Mouse (Mus musculus): Measurements from ENCODE around the gene Hist1h3a. TPM values are rescaled to one million over a fixed set of nuclear protein-coding genes. Genes with fewer than 3 reads are reported as not detected.
"Not testable (repeated sequence)": the region's sequence is repeated elsewhere in the genome, so short reads cannot be mapped to it uniquely, and the experiment has no call there.

The Hist1h3a gene
- polyA plus RNA-seq, 1 experiment from 2014 or later: not detected

DNA sequence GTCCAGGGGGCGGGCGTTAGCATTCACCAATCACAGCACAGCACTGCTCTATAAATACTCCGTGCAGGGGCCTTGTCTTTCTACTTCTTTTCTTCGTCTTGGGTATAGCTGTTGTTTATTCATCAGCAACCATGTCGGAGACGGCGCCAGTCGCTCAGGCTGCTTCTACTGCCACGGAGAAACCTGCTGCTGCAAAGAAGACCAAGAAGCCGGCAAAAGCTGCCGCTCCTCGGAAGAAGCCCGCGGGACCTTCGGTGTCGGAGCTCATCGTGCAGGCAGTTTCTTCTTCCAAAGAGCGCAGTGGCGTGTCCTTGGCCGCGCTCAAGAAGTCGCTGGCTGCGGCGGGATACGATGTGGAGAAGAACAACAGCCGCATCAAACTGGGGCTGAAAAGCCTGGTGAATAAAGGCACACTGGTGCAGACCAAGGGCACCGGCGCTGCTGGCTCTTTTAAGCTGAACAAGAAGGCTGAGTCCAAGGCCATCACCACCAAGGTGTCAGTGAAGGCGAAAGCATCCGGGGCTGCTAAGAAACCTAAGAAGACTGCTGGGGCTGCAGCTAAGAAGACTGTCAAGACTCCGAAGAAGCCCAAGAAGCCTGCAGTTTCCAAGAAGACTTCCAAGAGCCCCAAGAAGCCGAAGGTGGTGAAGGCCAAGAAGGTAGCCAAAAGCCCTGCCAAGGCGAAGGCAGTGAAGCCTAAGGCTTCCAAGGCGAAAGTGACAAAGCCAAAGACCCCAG, 1.6 kb upstream of the Hist1h3a start, which contains the start of gene Hist1h1a:
TSS of gene Hist1h1a (plus strand) at position 81 of the 738 bp plus-strand sequence.
- Histone ChIP-seq H3K27ac (peak within 1 kb of the TSS; percentile 70), H3K4me3 (ENCODE audit: inconsistent target) (peak within 1 kb of the TSS; percentile 32), H3K36me3 (ENCODE audit: inconsistent target) (no peaks in the 10 kb centered on the region), H3K79me2 (ENCODE audit: inconsistent target) (no peaks in the 10 kb centered on the region)
- WGBS (ENCODE audit: missing documents): 6% methylated on average over 33 of the region's 34 CpGs

DNA sequence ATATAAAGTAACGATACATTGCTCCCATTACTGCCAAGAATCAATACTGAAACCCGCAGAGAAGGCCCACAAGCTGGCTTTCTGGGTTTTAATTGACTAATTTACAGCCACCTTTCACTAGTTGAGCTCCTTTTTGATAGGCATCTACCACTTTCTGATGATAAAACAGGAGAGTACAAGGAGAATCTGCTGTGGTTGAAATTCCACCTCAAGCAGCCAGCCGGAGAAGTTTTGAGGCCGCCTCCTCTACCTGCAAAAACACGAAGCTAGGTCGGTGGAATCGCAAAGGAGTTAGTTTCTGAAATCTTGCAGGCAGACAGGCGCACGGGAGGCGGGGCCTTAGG, 1.0 kb upstream of the Hist1h3a start:
- Histone ChIP-seq H3K27ac (peak overlapping the region; percentile 70), H3K4me3 (ENCODE audit: inconsistent target) (peak overlapping the region; percentile 32; the same call in 1 of the 2 replicates), H3K36me3 (ENCODE audit: inconsistent target) (no peaks in the 10 kb centered on the region), H3K79me2 (ENCODE audit: inconsistent target) (no peaks in the 10 kb centered on the region)
- WGBS (ENCODE audit: missing documents): under 1% methylated on average over 10 of the region's 10 CpGs

DNA sequence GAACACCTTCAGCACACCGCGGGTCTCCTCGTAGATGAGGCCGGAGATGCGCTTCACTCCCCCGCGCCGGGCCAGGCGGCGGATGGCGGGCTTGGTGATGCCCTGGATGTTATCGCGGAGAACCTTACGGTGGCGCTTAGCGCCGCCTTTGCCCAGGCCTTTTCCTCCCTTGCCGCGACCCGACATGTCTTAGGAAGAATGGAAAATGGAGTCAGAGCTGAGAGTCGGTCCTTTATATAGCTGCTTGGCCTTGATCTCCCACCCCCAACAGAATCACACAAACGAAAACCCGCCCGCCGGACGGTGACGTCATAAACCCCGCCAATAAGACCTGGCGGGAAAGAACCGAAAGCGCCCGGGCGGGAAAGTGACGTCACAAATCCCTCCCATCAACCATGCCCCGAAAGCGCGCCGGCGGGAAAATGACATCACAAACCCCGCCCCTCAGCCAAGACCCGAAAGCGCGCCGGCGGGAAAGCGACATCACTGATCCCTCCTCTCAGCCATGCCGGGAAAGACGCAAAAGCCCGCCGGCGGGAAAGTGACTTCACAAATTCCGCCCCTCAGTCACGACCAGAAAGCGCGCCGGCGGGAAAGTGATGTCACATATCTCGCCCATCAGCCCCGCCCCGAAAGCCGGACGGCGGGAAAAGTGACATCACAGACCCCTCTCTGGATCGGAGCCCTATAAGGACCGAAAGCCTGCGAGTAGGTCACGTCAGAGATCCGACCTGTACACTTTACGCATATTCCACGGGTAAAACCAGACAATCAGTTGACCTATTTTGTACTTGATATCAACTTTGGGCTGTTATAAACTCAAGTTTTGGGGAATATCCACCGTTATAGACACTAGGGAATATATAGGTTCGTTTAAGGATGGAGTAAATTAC, 968 bp downstream of the Hist1h3a start, which contains the start of gene Hist1h4a:
TSS of gene Hist1h4a (minus strand) at position 259 of the 893 bp plus-strand sequence.
- peak within 1 kb of the TSS; percentile 62 for H3K27ac ChIP-seq
- under 1% methylated on average over 54 of the region's 72 CpGs for WGBS (ENCODE audit: missing documents)
- no peaks in the 10 kb centered on the region for H3K36me3 ChIP-seq (ENCODE audit: inconsistent target)
- peak within 1 kb of the TSS; percentile 31 for H3K4me3 ChIP-seq (ENCODE audit: inconsistent target)
- no peaks in the 10 kb centered on the region for H3K79me2 ChIP-seq (ENCODE audit: inconsistent target)

DNA sequence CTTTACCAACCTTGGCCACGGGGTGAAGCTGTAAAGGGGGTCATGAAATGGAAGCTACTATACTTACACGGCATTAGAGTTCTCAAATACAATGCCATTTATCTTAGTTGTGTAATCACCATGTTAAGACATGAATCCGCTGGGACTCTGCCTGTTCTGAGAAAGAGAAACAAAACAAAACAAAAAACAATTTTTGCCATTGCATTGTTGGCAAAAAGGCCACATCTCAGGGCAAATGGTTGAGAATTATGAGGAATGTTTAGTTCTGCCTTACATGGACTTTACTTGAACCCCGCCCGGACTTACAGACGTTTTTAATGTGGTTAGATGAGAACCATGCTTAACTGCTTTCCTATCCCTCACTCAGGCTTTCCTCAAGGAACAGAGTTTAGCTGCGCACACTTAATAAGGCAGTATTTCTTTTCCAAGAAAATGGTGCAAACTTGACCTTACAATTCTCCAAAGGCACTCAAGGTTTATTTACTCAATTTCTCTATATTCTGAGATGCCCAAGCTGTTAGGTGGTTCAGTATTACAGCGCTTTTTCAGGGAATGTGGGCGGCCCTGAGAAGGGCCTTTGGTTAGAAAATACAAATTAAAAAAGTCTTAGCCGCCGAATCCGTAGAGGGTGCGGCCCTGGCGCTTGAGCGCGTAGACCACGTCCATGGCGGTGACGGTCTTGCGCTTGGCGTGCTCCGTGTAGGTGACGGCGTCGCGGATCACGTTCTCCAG, 1.8 kb downstream of the Hist1h3a start:
- 3% methylated on average over 13 of the region's 27 CpGs for WGBS (ENCODE audit: missing documents)
- Histone ChIP-seq H3K27ac (peak overlapping the region; percentile 62), H3K4me3 (ENCODE audit: inconsistent target) (peak overlapping the region; percentile 26), H3K79me2 (ENCODE audit: inconsistent target) (no peaks in the 10 kb centered on the region), H3K36me3 (ENCODE audit: inconsistent target) (no peaks in the 10 kb centered on the region)

DNA sequence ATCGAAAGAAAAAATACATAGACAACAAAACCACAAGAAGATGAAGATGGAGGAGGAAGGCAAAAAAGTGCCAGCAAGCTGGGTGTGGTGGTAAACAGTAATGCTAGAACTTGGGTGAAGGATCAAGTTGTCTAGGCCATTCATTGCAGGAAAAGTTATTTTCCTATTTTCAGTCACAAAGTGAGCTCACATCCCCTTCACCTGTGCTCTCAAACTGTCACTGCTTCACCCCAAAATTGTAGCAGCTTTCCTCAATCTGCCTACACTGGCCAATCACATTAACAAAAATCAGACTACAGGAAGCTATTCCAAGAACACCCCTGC, 2.3 kb downstream of the Hist1h3a start:
- Histone ChIP-seq H3K79me2 (ENCODE audit: inconsistent target) (no peaks in the 10 kb centered on the region), H3K4me3 (ENCODE audit: inconsistent target) (peak overlapping the region; percentile 26; the same call in 1 of the 2 replicates), H3K27ac (peak overlapping the region; percentile 62), H3K36me3 (ENCODE audit: inconsistent target) (no peaks in the 10 kb centered on the region)
- WGBS (ENCODE audit: missing documents): 20% methylated on average over 1 of the region's 1 CpGs

DNA sequence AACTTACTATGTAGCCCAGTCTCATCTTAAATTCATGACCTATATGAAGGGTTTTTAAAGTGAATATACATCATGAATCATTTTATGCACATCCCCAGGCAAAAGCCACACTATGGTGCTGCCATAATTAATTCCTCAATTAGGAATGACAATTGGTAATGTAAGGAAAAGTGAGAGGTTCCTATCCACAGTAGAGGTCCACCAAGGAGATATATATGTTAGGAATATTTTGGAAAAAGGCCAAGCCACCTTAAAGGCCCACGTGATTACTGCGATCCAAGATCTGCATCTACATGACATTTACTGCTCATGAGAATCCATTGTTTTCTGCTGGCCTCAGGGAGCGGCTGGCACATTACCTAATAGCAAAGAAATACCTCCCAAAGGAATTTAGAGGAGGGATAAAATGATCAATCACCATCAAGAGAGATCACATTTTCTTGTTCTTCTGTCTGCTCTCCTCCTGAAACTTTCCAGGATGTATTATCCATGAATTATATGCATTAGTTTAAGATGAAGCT, 2.9 kb downstream of the Hist1h3a start:
- no peak overlapping the region for H3K27ac ChIP-seq
- H3K79me2 ChIP-seq (ENCODE audit: inconsistent target): no peaks in the 10 kb centered on the region
- 89% methylated on average over 3 of the region's 3 CpGs for WGBS (ENCODE audit: missing documents)
- no peak overlapping the region for H3K4me3 ChIP-seq (ENCODE audit: inconsistent target)
- H3K36me3 ChIP-seq (ENCODE audit: inconsistent target): no peaks in the 10 kb centered on the region

DNA sequence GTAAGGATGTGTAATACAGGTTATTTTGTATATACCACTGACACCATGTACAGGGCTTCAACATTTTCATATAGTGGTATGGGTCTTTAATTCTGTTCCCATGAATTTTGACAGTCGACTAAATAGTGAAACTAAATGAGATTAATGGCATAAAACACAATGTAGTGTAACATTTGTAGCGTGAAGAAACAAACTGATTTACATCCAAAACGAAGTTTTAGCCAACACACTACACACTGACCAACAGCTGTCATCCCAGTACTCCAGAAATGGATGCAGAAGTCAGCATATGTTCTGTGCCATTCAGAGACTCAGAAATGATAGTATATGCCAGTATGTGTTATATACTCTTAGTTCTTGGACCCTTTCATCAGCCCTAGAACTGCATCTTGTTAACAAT, 4.3 kb downstream of the Hist1h3a start:
- WGBS (ENCODE audit: missing documents): 40% methylated on average over 3 of the region's 3 CpGs
- Histone ChIP-seq H3K4me3 (ENCODE audit: inconsistent target) (no peak overlapping the region; the same call in 1 of the 2 replicates), H3K27ac (no peak overlapping the region), H3K79me2 (ENCODE audit: inconsistent target) (no peaks in the 10 kb centered on the region), H3K36me3 (ENCODE audit: inconsistent target) (no peaks in the 10 kb centered on the region)

DNA sequence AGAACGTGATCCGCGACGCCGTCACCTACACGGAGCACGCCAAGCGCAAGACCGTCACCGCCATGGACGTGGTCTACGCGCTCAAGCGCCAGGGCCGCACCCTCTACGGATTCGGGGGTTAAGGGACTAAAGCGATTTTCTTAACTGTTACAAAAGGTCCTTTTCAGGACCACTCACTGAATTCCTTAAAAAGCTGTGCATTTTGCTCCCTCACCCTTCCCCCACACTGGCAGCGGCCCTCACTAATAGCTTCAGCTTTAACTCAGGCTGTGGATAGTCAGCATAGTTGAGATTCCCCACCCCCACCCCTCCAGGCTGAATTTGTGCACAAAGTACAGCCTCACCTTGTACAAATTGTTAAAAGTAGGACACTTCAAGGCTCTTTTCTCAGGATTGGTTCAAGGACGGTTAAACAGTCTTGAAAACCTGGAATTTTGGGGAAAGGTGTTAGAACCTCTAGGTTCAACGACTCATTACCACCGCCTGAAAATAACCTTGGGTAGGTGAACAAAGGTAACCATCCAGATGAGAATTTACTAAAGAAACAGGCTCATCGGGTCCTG, 4.9 kb downstream of the Hist1h3a start:
- no peaks in the 10 kb centered on the region for H3K79me2 ChIP-seq (ENCODE audit: inconsistent target)
- no peaks in the 10 kb centered on the region for H3K36me3 ChIP-seq (ENCODE audit: inconsistent target)
- peak overlapping the region; percentile 16 for H3K4me3 ChIP-seq (ENCODE audit: inconsistent target)
- WGBS (ENCODE audit: missing documents): 5% methylated on average over 12 of the region's 23 CpGs
- peak overlapping the region; percentile 57 for H3K27ac ChIP-seq

DNA sequence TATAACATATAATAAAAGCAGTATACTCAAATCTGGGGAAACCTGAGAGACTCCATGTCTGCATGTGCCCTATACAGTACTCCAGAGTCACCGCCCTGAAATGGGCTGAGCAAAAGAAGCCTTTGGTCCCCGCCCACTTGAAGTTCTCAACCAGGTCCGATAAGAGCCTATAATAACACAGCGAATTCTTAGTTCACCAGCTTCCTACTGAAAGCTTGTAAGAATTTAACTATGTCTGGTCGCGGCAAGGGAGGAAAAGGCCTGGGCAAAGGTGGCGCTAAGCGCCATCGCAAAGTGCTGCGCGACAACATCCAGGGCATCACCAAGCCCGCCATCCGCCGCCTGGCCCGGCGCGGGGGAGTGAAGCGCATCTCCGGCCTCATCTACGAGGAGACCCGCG, 5.4 kb downstream of the Hist1h3a start, which contains the start of gene Hist1h4b:
TSS of gene Hist1h4b (plus strand) at position 224 of the 400 bp plus-strand sequence.
- 2% methylated on average over 11 of the region's 22 CpGs for WGBS (ENCODE audit: missing documents)
- H3K36me3 ChIP-seq (ENCODE audit: inconsistent target): no peaks in the 10 kb centered on the region
- peak within 1 kb of the TSS; percentile 16 for H3K4me3 ChIP-seq (ENCODE audit: inconsistent target)
- H3K79me2 ChIP-seq (ENCODE audit: inconsistent target): no peaks in the 10 kb centered on the region
- peak within 1 kb of the TSS; percentile 57 for H3K27ac ChIP-seq

DNA sequence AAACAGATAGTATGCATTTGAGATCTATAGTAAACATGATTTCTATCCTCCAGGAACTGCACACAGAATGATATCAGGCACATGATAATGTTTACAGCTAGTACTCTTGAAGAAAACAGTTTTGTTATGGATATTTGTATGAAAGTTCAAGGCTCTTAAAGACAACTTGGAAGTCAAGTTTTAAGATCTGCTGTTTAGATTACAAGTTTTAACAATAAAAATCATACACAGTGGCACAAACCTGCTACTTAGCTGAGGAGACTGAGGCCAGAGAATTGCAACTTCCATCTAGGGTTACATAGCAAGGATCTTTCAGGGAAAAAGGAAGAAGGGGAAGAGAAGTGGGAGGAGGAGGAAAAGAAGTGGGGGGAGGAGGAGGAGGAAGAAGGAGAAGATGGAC, 7.2 kb downstream of the Hist1h3a start:
- no peaks in the 10 kb centered on the region for H3K36me3 ChIP-seq (ENCODE audit: inconsistent target)
- H3K27ac ChIP-seq: 0 out of 2 replicates have a peak overlapping the region, but pooled peaks have one; percentile 24
- H3K4me3 ChIP-seq (ENCODE audit: inconsistent target): no peak overlapping the region
- H3K79me2 ChIP-seq (ENCODE audit: inconsistent target): no peaks in the 10 kb centered on the region

DNA sequence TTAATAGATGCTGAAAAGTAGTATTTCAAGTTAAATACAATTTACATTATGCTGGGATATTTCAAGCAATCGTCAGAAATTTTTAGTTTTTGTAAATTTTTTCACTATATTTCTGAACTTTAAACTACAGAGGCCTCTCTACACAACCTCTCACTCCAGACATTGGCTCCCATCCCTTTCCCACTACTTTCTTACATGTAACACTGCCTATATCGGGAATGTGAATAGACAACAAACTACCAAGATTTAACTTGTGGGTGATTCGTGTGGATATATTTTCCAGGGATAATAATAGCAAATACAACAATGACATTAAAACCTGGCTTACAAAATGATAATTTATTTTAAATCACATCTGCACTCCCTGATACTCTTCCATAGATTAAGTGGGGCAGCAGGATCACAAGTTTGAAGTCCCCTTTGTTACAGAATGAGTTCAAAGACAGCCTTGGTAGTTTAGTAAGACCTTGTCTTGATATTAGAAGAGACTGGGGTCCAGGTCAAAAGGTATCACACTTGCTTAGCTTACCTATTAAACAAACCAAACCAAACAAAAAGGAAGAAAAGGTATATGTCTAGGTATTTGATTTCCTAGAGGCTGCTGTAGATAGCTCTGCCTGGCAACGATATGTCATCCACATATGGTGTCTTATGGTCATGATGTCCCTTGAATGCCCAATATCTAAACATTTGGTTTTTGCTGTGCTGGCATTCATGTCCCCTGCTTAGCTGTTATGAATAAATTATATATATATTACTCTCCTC, 8.7 kb downstream of the Hist1h3a start:
- Histone ChIP-seq H3K4me3 (ENCODE audit: inconsistent target) (peak overlapping the region; percentile 14), H3K27ac (peak overlapping the region; percentile 47), H3K36me3 (ENCODE audit: inconsistent target) (no peaks in the 10 kb centered on the region), H3K79me2 (ENCODE audit: inconsistent target) (no peaks in the 10 kb centered on the region)
- 75% methylated on average over 4 of the region's 4 CpGs for WGBS (ENCODE audit: missing documents)

DNA sequence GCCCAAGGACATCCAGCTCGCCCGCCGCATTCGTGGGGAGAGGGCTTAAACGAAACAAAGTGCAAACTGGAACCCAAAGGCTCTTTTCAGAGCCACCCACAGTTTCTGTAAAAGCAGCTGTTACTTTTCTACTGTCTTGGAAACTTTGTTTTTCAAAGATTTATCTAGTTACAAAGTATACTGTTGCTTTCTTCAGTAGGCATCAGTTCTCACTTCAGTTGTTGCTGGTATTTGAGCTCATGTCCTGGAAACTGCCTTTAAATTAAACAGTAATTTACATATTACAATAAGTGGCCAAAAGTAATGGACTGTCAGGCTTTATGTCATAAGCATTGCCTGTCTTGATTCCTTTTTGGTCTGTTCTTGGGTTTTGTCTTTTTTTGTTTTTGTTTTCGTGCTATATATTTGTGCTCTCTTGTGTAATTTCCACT, 9.4 kb downstream of the Hist1h3a start:
- Histone ChIP-seq H3K36me3 (ENCODE audit: inconsistent target) (no peaks in the 10 kb centered on the region), H3K4me3 (ENCODE audit: inconsistent target) (peak overlapping the region; percentile 14), H3K27ac (peak overlapping the region; percentile 47), H3K79me2 (ENCODE audit: inconsistent target) (no peaks in the 10 kb centered on the region)
- WGBS (ENCODE audit: missing documents): 23% methylated on average over 6 of the region's 6 CpGs

DNA sequence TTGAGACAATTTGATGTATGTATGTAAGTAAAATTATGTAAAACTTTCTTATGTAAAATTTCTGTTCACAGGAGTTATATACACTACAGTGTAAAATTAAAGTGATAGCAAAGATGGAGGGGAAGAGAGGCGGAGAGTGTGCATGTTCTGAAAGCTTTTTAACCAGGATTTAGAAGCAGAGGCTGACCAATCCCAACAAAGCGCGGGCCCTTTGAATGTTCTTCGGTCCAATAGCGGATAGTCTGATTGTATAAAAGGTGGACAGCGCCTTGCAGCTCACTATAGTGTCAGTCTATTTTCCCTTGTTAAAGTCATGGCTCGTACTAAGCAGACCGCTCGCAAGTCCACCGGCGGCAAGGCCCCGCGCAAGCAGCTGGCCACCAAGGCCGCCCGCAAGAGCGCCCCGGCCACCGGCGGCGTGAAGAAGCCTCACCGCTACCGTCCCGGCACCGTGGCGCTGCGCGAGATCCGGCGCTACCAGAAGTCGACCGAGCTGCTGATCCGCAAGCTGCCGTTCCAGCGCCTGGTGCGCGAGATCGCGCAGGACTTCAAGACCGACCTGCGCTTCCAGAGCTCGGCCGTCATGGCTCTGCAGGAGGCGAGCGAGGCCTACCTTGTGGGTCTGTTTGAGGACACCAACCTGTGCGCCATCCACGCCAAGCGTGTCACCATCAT, 10.0 kb downstream of the Hist1h3a start, which contains the start of gene Hist1h3b:
TSS of gene Hist1h3b (plus strand) at position 201 of the 675 bp plus-strand sequence.
- 3% methylated on average over 12 of the region's 47 CpGs for WGBS (ENCODE audit: missing documents)
- H3K4me3 ChIP-seq (ENCODE audit: inconsistent target): peak within 1 kb of the TSS; percentile 14
- H3K36me3 ChIP-seq (ENCODE audit: inconsistent target); H3K79me2 ChIP-seq (ENCODE audit: inconsistent target): not testable (repeated sequence)
- H3K27ac ChIP-seq: peak within 1 kb of the TSS; percentile 80

All from macrophage (primary cell).